Mouse (Mus musculus): ENCODE data around the gene Sec62.

DNA sequence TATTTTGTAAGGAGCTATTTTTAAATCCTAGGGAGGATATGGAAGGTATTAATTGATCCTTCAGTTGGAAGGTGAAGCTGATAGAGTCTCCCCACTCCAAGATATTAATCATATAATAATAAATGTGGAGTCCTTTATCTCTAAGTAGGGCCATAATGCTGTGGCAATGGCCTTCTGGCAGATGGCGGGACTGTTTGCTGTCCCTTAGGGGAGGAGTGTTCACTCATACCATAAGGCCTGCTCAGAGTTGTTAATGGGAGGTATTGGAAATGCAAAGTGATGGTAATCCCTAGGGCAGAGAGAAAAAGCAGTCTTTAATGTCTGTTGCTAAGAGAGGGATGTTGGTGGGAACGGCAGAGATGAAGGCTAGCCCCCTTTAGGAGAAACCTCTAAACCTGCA lies 53.1 kb downstream of the Sec62 start:
- TF ChIP-seq TAL1 (IDR thresholded peaks at IDR 0.05; ENCODE audit: low read length) (no peak), GATA1 (IDR thresholded peaks at IDR 0.05; ENCODE audit: low read length) (no peak)

All from erythroblast, embryonic 14.5 days (primary cell).